Mouse (Mus musculus): ENCODE measurements around the gene Gm49336. TPM values are rescaled to one million over a fixed set of nuclear protein-coding genes. Genes with fewer than 3 reads are reported as not detected.
A peak's percentile ranks its signal among the peaks of the same experiment; 100 is the strongest.

Gene Gm49336
- polyA plus RNA-seq, 1 experiment, result 13.7 TPM

DNA sequence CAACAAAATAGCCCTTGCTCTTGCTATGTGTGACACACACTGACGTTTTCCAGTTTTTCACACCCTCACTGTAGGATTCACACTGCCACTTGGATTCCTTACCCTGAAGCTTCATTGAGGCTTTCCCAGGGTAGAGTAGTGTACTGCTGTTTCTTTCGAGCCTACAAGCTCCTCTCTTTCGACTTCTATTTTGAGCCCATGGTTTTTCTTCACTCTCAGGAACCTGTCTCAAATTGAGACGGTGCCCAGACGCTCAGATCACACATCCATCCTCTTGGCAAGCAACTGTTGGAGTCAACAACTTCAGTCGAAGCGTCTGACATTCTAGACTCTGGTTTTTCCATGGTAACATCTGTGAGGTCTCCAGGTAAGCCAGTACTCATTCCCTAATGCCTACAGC lies 54.4 kb downstream of the Gm49336 start, which contains the start of gene Atp8a2:
TSS of gene Atp8a2 (minus strand) at position 296 of the 400 bp plus-strand sequence.
- Histone ChIP-seq H3K4me1 (ENCODE audit: control insufficient read depth, insufficient read depth, low read length) (no peaks in the 10 kb centered on the region), H3K4me3 (replicated peaks; ENCODE audit: extremely low read depth, low read depth, low read length) (no peak within 1 kb of the TSS)
- no peak for DNase-seq
- 67% methylated on average over 7 of the region's 7 CpGs for WGBS
- TF ChIP-seq CTCF (IDR thresholded peaks at IDR 0.05; ENCODE audit: insufficient read depth, low read length) (no peak), POLR2A (IDR thresholded peaks at IDR 0.05; ENCODE audit: borderline replicate concordance, extremely low read depth, low read depth, low read length) (no peak)

DNA sequence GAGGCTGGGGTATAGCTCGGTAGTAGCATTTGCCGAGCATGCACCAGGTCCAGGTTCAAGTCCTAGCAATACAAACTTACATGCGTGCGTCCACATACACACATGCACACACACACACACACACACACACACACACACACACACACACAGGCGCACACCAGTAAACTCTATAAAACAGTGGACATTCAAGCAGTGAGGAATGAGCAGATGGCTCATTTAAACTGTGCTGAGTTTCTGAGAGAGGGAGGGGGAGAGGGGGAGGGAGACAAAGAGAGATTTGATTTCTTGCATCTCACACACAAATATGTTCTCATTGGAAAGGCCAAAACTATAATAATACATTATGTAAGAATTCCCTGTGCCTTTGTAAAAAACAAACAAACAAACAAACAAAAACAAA lies 55.3 kb downstream of the Gm49336 start:
- TF ChIP-seq CTCF (IDR thresholded peaks at IDR 0.05; ENCODE audit: insufficient read depth, low read length) (no peak), POLR2A (IDR thresholded peaks at IDR 0.05; ENCODE audit: borderline replicate concordance, extremely low read depth, low read depth, low read length) (no peak)
- no peaks in the 10 kb centered on the region for H3K4me1 ChIP-seq (ENCODE audit: control insufficient read depth, insufficient read depth, low read length)
- H3K4me3 ChIP-seq (replicated peaks; ENCODE audit: extremely low read depth, low read depth, low read length), result no peak overlapping the region
- WGBS, result 75% methylated on average over 5 of the region's 5 CpGs
- no peak for DNase-seq

DNA sequence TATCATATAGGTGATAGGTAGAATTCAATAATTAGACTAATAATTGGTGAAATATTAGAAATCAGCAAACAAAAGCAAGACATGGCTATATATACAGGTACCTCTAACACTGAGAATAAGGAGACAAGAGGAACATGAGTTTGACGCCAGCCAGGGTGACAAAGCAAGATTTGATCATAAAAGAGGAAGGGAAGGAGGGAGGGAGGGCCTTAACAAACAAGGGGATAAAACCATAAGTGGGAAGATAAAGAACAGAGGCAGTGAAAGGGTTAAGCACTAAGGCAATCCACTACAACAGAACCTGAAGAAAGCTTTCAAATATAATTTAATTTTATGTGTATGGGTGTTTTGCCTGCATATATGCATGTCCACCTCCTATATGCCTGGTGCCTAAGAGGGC lies 56.7 kb downstream of the Gm49336 start:
- no peak overlapping the region for H3K4me3 ChIP-seq (replicated peaks; ENCODE audit: extremely low read depth, low read depth, low read length)
- H3K4me1 ChIP-seq (ENCODE audit: control insufficient read depth, insufficient read depth, low read length), result no peaks in the 10 kb centered on the region
- no peak for TF ChIP-seq POLR2A (IDR thresholded peaks at IDR 0.05; ENCODE audit: borderline replicate concordance, extremely low read depth, low read depth, low read length)
- no peak for TF ChIP-seq CTCF (IDR thresholded peaks at IDR 0.05; ENCODE audit: insufficient read depth, low read length)
- WGBS, result 75% methylated on average over 1 of the region's 1 CpGs
- no peak for DNase-seq

DNA sequence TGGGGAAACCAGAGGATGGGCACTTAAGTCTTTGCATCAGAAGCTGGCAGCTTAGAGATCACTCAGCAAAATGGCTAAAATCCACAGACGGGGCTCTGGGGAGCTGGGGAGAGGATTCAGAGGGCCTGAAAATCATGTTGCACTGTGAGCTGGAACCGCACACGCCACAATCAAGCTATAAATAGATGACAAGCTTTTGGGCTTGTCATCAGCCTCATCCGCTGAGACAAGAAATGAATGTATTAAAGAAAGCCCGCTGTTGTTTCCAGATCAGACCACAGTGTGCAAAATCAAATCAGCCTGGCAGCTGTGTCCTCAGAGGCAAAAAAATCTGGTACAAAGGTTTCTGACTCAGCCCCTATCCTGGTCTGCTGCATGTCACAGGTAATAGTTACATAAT lies 61.5 kb downstream of the Gm49336 start:
- Histone ChIP-seq H3K4me3 (replicated peaks; ENCODE audit: extremely low read depth, low read depth, low read length) (no peak overlapping the region), H3K4me1 (ENCODE audit: control insufficient read depth, insufficient read depth, low read length) (no peaks in the 10 kb centered on the region)
- TF ChIP-seq CTCF (IDR thresholded peaks at IDR 0.05; ENCODE audit: insufficient read depth, low read length), result no peak
- TF ChIP-seq POLR2A (IDR thresholded peaks at IDR 0.05; ENCODE audit: borderline replicate concordance, extremely low read depth, low read depth, low read length), result no peak
- DNase-seq, result no peak
- 85% methylated on average over 5 of the region's 5 CpGs for WGBS

DNA sequence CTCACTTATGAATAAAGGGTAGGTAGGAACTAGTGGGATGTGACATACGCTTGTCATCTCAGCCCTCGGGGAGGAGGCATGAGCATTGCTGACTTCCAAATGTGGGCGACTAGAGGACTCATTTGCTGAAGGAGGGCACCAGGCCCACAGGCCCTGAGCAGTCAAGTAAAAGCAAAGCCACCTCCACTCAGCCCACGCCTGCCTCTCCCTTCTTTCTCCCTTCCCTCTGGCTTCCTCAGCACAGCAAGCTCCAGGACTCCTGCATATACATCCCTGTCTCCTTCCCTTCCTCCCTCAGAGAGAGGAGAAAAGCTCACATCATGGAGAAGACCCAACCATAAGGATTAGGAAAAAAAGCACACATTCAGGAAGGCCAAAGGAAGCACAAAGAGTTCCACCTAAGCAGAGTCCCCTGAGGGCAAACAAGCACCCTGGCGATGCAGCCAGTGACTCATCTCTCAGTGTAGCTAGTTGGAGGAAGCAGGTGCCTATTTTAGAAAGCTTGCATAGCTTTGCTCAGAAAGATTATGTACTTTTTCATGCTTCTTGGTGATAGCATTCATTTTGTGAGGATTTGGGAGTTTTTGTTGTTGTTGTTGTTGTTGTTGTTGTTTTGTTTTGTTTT lies 63.0 kb downstream of the Gm49336 start:
- Histone ChIP-seq H3K4me1 (ENCODE audit: control insufficient read depth, insufficient read depth, low read length) (no peaks in the 10 kb centered on the region), H3K4me3 (replicated peaks; ENCODE audit: extremely low read depth, low read depth, low read length) (no peak overlapping the region)
- no peak for DNase-seq
- TF ChIP-seq CTCF (IDR thresholded peaks at IDR 0.05; ENCODE audit: insufficient read depth, low read length), result no peak
- no peak for TF ChIP-seq POLR2A (IDR thresholded peaks at IDR 0.05; ENCODE audit: borderline replicate concordance, extremely low read depth, low read depth, low read length)
- WGBS, result 75% methylated on average over 5 of the region's 5 CpGs

DNA sequence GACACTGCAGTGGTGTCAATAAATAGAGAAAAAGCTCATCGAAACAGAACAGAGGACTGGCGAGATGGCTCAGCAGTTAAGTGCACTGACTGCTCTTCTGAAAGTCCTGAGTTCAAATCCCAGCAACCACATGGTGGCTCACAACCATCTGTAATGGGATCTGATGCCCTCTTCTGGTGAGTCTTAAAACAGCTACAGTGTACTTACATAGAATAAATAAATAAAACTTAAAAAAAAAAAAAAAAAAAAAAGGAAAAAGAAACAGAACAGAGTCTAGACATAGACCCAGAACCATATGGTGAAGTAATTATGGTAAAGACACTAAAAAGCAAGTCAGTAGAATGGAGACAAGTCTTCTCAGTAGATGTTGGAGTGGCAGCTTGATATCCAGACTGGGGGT lies 70.0 kb downstream of the Gm49336 start:
- Histone ChIP-seq H3K4me3 (replicated peaks; ENCODE audit: extremely low read depth, low read depth, low read length) (no peak overlapping the region), H3K4me1 (ENCODE audit: control insufficient read depth, insufficient read depth, low read length) (peaks cover 3% of the 10 kb centered on the region)
- TF ChIP-seq POLR2A (IDR thresholded peaks at IDR 0.05; ENCODE audit: borderline replicate concordance, extremely low read depth, low read depth, low read length), result no peak
- no peak for TF ChIP-seq CTCF (IDR thresholded peaks at IDR 0.05; ENCODE audit: insufficient read depth, low read length)
- WGBS, result 94% methylated on average over 2 of the region's 2 CpGs
- DNase-seq, result no peak

DNA sequence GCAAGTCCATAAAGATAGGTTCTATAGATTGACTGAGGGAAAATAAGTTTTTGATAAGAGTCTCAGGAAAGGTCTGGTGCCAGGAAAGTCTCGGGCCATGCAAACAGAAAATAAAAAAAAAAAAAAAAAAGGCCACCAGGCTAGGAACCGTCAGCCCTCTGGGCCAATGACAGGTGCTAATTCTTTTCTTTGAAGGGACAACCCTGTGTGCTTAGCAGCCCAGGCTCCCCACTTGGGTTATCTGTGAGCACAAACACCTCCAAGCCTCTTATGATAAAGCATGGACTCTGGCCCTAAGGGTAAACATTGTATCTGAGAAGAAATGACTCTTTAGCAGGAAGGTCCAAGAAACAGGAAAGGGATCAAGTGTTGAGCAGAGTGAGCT lies 72.7 kb downstream of the Gm49336 start:
- peaks cover 3% of the 10 kb centered on the region for H3K4me1 ChIP-seq (ENCODE audit: control insufficient read depth, insufficient read depth, low read length)
- no peak for DNase-seq
- H3K4me3 ChIP-seq (replicated peaks; ENCODE audit: extremely low read depth, low read depth, low read length), result no peak overlapping the region
- TF ChIP-seq POLR2A (IDR thresholded peaks at IDR 0.05; ENCODE audit: borderline replicate concordance, extremely low read depth, low read depth, low read length) (no peak), CTCF (IDR thresholded peaks at IDR 0.05; ENCODE audit: insufficient read depth, low read length) (no peak)
- WGBS, result 25% methylated on average over 2 of the region's 2 CpGs

DNA sequence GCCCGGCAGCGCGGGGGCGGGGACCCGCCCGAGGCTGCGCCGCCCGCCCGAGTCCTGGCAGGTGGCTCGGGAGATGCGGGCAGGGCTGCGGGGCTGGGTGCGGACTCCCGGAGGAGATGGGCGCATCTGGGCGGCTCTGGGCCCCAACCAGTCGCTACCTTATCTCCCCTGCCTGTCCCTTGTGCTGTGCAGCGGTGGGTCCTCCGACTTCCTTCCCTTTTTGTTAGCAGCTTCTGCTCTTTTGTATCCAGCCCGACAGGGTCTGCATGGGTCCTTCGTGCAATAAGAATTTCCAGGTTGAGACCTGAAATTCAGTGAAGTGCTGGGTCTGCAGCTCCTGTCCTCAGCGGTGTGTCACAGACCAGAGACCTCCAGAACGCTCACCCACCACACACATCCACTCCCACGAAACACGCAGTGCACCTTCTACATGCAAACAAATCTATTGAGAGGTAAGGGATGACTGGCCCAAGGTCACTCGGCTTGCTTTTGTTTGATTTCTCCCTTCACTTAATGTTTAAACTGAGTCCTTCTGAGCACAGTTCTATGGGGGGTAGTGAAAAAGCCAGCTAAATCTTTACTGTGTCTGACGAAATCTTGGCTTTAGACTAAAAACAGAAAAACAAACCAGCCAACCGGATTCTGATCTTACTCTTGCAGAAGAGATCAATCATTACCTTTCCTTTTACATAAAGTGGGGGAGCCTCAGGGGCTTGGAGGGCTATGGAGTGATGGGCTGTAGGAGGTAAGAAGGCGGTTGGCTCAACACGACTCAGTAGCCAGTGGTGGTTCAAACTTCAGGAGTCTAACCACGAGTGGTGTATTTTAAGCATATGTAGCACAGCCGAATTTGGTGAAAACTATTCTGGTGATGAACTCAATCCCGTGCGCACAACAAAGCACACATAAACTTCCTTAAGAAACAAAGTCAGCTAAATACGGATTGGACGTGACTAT lies 73.4 kb downstream of the Gm49336 start:
- TF ChIP-seq POLR2A (IDR thresholded peaks at IDR 0.05; ENCODE audit: borderline replicate concordance, extremely low read depth, low read depth, low read length) (no peak), CTCF (IDR thresholded peaks at IDR 0.05; ENCODE audit: insufficient read depth, low read length) (no peak)
- 23% methylated on average over 28 of the region's 37 CpGs for WGBS
- H3K4me1 ChIP-seq (ENCODE audit: control insufficient read depth, insufficient read depth, low read length), result peaks cover 3% of the 10 kb centered on the region
- DNase-seq, result no peak
- H3K4me3 ChIP-seq (replicated peaks; ENCODE audit: extremely low read depth, low read depth, low read length), result peak overlapping the region; percentile 32

DNA sequence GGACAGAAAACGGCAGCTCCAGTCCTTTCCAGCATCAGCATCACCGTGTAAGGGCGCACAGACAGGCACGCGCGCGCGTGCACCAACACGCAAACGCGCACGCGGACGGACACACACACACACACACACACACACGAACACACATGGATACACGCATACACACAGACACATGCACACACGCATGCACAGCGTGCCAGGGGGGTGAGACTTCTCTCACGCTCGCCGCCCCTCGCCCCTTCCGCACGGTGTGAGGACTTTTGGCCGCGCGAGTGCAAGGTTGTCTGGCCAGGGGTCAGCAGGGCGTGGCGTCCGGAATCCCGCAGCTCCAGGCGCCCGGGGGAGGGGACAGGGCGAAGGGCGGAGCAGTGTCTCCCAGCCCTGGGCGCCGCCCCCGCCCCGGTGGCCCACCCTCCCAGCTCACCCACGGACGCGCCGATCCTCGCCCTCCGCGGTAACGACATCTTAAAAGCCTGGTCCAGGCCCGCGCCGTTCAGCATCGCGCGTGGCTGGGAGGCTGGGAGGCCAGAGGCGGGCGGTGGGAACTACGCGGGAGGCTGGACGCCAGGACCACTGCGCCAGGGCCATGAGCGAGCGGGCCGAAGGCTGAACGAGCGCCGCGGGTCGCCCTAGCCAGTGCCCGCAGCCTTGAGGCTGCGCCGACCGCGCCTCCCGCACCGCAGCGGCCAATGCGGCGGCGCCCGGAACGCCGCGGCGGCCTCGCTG lies 74.3 kb downstream of the Gm49336 start:
- H3K4me3 ChIP-seq (replicated peaks; ENCODE audit: extremely low read depth, low read depth, low read length), result peak overlapping the region; percentile 70
- DNase-seq, result peak; percentile 5
- whole genome bisulfite sequencing, result under 1% methylated on average over 75 of the region's 84 CpGs
- peaks cover 3% of the 10 kb centered on the region for H3K4me1 ChIP-seq (ENCODE audit: control insufficient read depth, insufficient read depth, low read length)
- no peak for TF ChIP-seq CTCF (IDR thresholded peaks at IDR 0.05; ENCODE audit: insufficient read depth, low read length)
